Mouse (Mus musculus) G1E (cell line): ENCODE data around the gene Ilkap. TPM values are rescaled to one million over a fixed set of nuclear protein-coding genes. Genes with fewer than 3 reads are reported as not detected.

Experiments
- ATAC-seq: 2 replicates; pipeline ENCODE4 v1.8.0; 2016; ENCODE audit warnings: mild to moderate bottlenecking; ENCODE audit not compliant: insufficient number of reproducible peaks, poor library complexity, low FRiP score, severe bottlenecking; ENCODE audit errors: extremely low read depth
- DNase-seq: peaks from one replicate; pipeline ENCODE4 v3.0.0; 2012; ENCODE audit warnings: low spot score
- H3K27me3 ChIP-seq: 2 replicates; pipeline ENCODE4 v1.6.1; 2012; ENCODE audit warnings: mild to moderate bottlenecking, low read length, inconsistent platforms; ENCODE audit not compliant: insufficient read depth
- H3K36me3 ChIP-seq: replicated peaks from 2 replicates; pipeline ENCODE3; 2012; ENCODE audit warnings: mild to moderate bottlenecking, inconsistent platforms
- H3K4me1 ChIP-seq: 2 replicates; pipeline ENCODE4 v1.6.1; 2012; ENCODE audit warnings: low read depth, low read length, inconsistent platforms, mixed read lengths; ENCODE audit not compliant: insufficient read depth
- H3K4me3 ChIP-seq: 2 replicates; pipeline ENCODE4 v1.5.1; 2012; ENCODE audit warnings: low read depth, mild to moderate bottlenecking, inconsistent platforms, low read length, moderate library complexity, mixed read lengths
- H3K9me3 ChIP-seq: replicated peaks from 2 replicates; pipeline ENCODE4 v1.6.1; 2012; ENCODE audit warnings: inconsistent platforms
- CTCF ChIP-seq: IDR thresholded peaks from 2 replicates; pipeline ENCODE4 v1.5.1; 2012; ENCODE audit warnings: low read depth, low read length, inconsistent platforms, mixed read lengths
- GATA1 ChIP-seq: IDR thresholded peaks from 2 replicates; pipeline ENCODE4 v1.6.1; 2012; ENCODE audit warnings: borderline replicate concordance, low read length, inconsistent platforms, mixed read lengths
- GATA2 ChIP-seq: IDR thresholded peaks from 2 replicates; pipeline ENCODE4 v1.6.1; 2012; ENCODE audit warnings: low read depth, low read length, inconsistent platforms, borderline replicate concordance
- POLR2AphosphoS5 ChIP-seq: IDR thresholded peaks from 2 replicates; pipeline ENCODE4 v1.6.1; 2012; ENCODE audit warnings: low read depth, low read length, inconsistent platforms; ENCODE audit not compliant: insufficient replicate concordance
- TAL1 ChIP-seq: conservative IDR thresholded peaks from 2 replicates; pipeline ENCODE4 v1.6.1; 2012; ENCODE audit warnings: low read depth, low read length, inconsistent platforms, mixed read lengths
- polyA plus RNA-seq: library from polyadenylated mRNA; stranded (reverse); fragments of >175 nt; gene quantifications from 2 replicates; pipeline ENCODE4 v1.2.3, GENCODE M21; 2012
- total RNA-seq, 2 experiments: library from RNA; stranded (forward) in 1 of 2; stranded (reverse) in 1 of 2; fragments of 200-1000 nt in 1 of 2; fragments of >200 nt in 1 of 2; fragmentation: Nextera tagmentation in 1 of 2; gene quantifications; 2 replicates each; pipeline ENCODE4 v1.2.3; 2014 to 2017

Ilkap gene
- total and polyA plus RNA-seq, 3 experiments, result 76.8 to 194 (median 86.6) TPM

GRCm38 (mm10) chr1:91351249-91351648 lies 47.4 kb downstream of the Ilkap start:
- Histone ChIP-seq H3K9me3 (no peaks in the 10 kb centered on the region), H3K27me3 (peaks cover 45% of the 10 kb centered on the region), H3K4me3 (no peak overlapping the region), H3K4me1 (no peaks in the 10 kb centered on the region), H3K36me3 (no peaks in the 10 kb centered on the region)
- ATAC-seq, result no peak
- TF ChIP-seq TAL1 (no peak), GATA2 (no peak), CTCF (no peak), GATA1 (no peak), POLR2AphosphoS5 (no peak)
- DNase-seq, result no peak

GRCm38 (mm10) chr1:91350841-91351240 lies 47.8 kb downstream of the Ilkap start, which contains the start of gene Klhl30:
Klhl30 (plus strand) TSS chr1:91351016.
- H3K36me3 ChIP-seq, result no peaks in the 10 kb centered on the region

GRCm38 (mm10) chr1:91346892-91347291 lies 51.7 kb downstream of the Ilkap start:
- H3K4me1 ChIP-seq, result no peaks in the 10 kb centered on the region
- peaks cover 29% of the 10 kb centered on the region for H3K27me3 ChIP-seq
- H3K9me3 ChIP-seq, result no peaks in the 10 kb centered on the region
- H3K36me3 ChIP-seq, result no peaks in the 10 kb centered on the region
- TF ChIP-seq GATA1 (no peak), CTCF (peak; percentile 99)
- peak; percentile 79 for ATAC-seq
- H3K4me3 ChIP-seq, result no peak overlapping the region
- DNase-seq, result peak; percentile 83

More at GRCm38 (mm10) chr1:91350841-91351240, 47.8 kb downstream of the Ilkap start, which contains the start of gene Klhl30:
- DNase-seq, result no peak
- no peak for ATAC-seq
- Histone ChIP-seq H3K27me3 (peaks cover 41% of the 10 kb centered on the region), H3K9me3 (no peaks in the 10 kb centered on the region), H3K4me1 (no peaks in the 10 kb centered on the region), H3K4me3 (no peak within 1 kb of the TSS)
- TF ChIP-seq TAL1, result no peak
- no peak for TF ChIP-seq GATA1
- TF ChIP-seq GATA2, result no peak
- TF ChIP-seq POLR2AphosphoS5, result no peak
- no peak for TF ChIP-seq CTCF

GRCm38 (mm10) chr1:91344921-91345685 lies 53.5 kb downstream of the Ilkap start:
- TF ChIP-seq GATA1, result no peak
- no peak for TF ChIP-seq POLR2AphosphoS5
- no peak for TF ChIP-seq CTCF
- TF ChIP-seq TAL1, result no peak
- TF ChIP-seq GATA2, result no peak
- Histone ChIP-seq H3K27me3 (peaks cover 23% of the 10 kb centered on the region), H3K9me3 (no peaks in the 10 kb centered on the region), H3K4me3 (no peak overlapping the region), H3K36me3 (no peaks in the 10 kb centered on the region), H3K4me1 (no peaks in the 10 kb centered on the region)
- no peak for DNase-seq
- no peak for ATAC-seq

- ATAC-seq (no peak), DNase-seq (no peak)
- Histone ChIP-seq H3K36me3 (no peaks in the 10 kb centered on the region), H3K27me3 (peaks cover 24% of the 10 kb centered on the region), H3K9me3 (no peaks in the 10 kb centered on the region), H3K4me1 (no peaks in the 10 kb centered on the region), H3K4me3 (no peak overlapping the region)
- TF ChIP-seq CTCF, result no peak
Observed at GRCm38 (mm10) chr1:91344001-91344400, 54.6 kb downstream of the Ilkap start.

- TF ChIP-seq CTCF (no peak), TAL1 (no peak), POLR2AphosphoS5 (no peak), GATA1 (no peak), GATA2 (no peak)
- Histone ChIP-seq H3K4me1 (no peaks in the 10 kb centered on the region; the same call in 1 of the 2 replicates), H3K27me3 (peaks cover 42% of the 10 kb centered on the region), H3K4me3 (no peak overlapping the region), H3K36me3 (no peaks in the 10 kb centered on the region), H3K9me3 (no peaks in the 10 kb centered on the region)
- no peak for DNase-seq
- no peak for ATAC-seq
Observed at GRCm38 (mm10) chr1:91337355-91337754, 61.3 kb downstream of the Ilkap start.
